8 mouse cellular contexts compared by ENCODE assay signal in genomic region chr4:46642924-46643675, GRCm38 (mm10). TPM values are rescaled to one million over a fixed set of nuclear protein-coding genes. Genes with fewer than 3 reads are reported as not detected.
DNase-seq lines count a peak whose midpoint lies in the region; ATAC-seq and TF ChIP-seq lines count a peak whose summit lies in the region.

No protein-coding gene starts in this region.

- TF ChIP-seq CTCF in gastrocnemius, adult 2 months (IDR thresholded peaks at IDR 0.05): no peak
- TF ChIP-seq CTCF in cerebellum, adult 2 months (IDR thresholded peaks at IDR 0.05; ENCODE audit: borderline replicate concordance, insufficient read depth, low read depth, low read length): no peak

- no peak for DNase-seq in gastrocnemius, adult 2 months
- DNase-seq in gastrocnemius, postnatal 4 days (ENCODE audit: low spot score in 2 of 2): no peak
- peak; percentile 55 for DNase-seq in kidney, postnatal 14 days
- no peak for DNase-seq in ovary, postnatal 10 days (ENCODE audit: low spot score)
- DNase-seq in layer of hippocampus, postnatal 14 days (ENCODE audit: low spot score in 2 of 2): no peak
- DNase-seq in cerebellum, adult 2 months: no peak

- peak overlapping the region; percentile 85 for H3K27ac ChIP-seq in gastrocnemius, adult 2 months
- H3K27ac ChIP-seq in cerebellum, adult 2 months (ENCODE audit: insufficient read depth, low read length): no peak overlapping the region

- H3K4me1 ChIP-seq in cerebellum, adult 2 months (ENCODE audit: control insufficient read depth, insufficient read depth, low read length): no peaks in the 10 kb centered on the region

- 82% methylated on average over 8 of the region's 8 CpGs for whole genome bisulfite sequencing in cerebellum, adult 2 months

- ATAC-seq in granulocyte monocyte progenitor cell, adult 5-6 weeks (replicated peaks; ENCODE audit: poor library complexity, severe bottlenecking): peak; percentile 99
- peak; percentile 99 for ATAC-seq in megakaryocyte progenitor cell, adult 5-6 weeks (replicated peaks; ENCODE audit: poor library complexity)

- H3K4me3 ChIP-seq in gastrocnemius, adult 2 months: no peak overlapping the region
- H3K4me3 ChIP-seq in cerebellum, adult 2 months (replicated peaks; ENCODE audit: insufficient read depth, low read depth, low read length): no peak overlapping the region

- intact Hi-C loops in gastrocnemius, adult 2 months (cut with DNase I): no loop called here

- no peak for TF ChIP-seq POLR2A in cerebellum, adult 2 months (IDR thresholded peaks at IDR 0.05; ENCODE audit: borderline replicate concordance, insufficient read depth, low read length)

- H3K27me3 ChIP-seq in cerebellum, adult 2 months (ENCODE audit: control insufficient read depth, insufficient read depth, low read length): no peaks in the 10 kb centered on the region

RNA-seq across cellular contexts. Expression of gene Tbc1d2, which starts 6.9 kb away (rescaled TPM):
- under 1 TPM; 0.39 to 0.59 TPM for total RNA-seq in gastrocnemius, adult 2 months (2021)
- total RNA-seq in gastrocnemius, postnatal 4 days (2021): 1 to 10 TPM; 1.6 to 1.8 TPM
- 5.4 and 8.7 TPM in 2 replicates for total RNA-seq in granulocyte monocyte progenitor cell, adult 5-6 weeks (2014; fragmentation: Nextera tagmentation)
- 4.4 and 6.8 TPM in 2 replicates for total RNA-seq in granulocyte monocyte progenitor cell, adult 5-6 weeks (2017)
- 5.8 and 6.1 TPM in 2 replicates for total RNA-seq in megakaryocyte progenitor cell, adult 5-6 weeks (2015)
- total RNA-seq in megakaryocyte progenitor cell, adult 5-6 weeks (2017): 6.3 and 8.2 TPM in 2 replicates
- 1 to 10 TPM; 2.8 to 4.1 TPM for total RNA-seq in layer of hippocampus, postnatal 14 days (2021)
- 3.0 and 3.2 TPM in 2 replicates for polyA plus RNA-seq in cerebellum, adult 2 months (2012; rRNA removed)

RNA-seq across cellular contexts. Expression of gene Coro2a, which starts 41.1 kb away (rescaled TPM):
- total RNA-seq in gastrocnemius, adult 2 months (2021): under 1 TPM; 0.10 to 0.39 TPM
- under 1 TPM; 0.80 to 0.81 TPM for total RNA-seq in gastrocnemius, postnatal 4 days (2021)
- 73.0 and 78.4 TPM in 2 replicates for total RNA-seq in granulocyte monocyte progenitor cell, adult 5-6 weeks (2014; fragmentation: Nextera tagmentation)
- total RNA-seq in granulocyte monocyte progenitor cell, adult 5-6 weeks (2017): 22.0 and 28.4 TPM in 2 replicates
- total RNA-seq in megakaryocyte progenitor cell, adult 5-6 weeks (2015): 42.3 and 51.4 TPM in 2 replicates
- 24.4 and 25.7 TPM in 2 replicates for total RNA-seq in megakaryocyte progenitor cell, adult 5-6 weeks (2017)
- 10 to 100 TPM; 27.9 to 30.5 TPM for total RNA-seq in layer of hippocampus, postnatal 14 days (2021)
- 26.6 and 28.8 TPM in 2 replicates for polyA plus RNA-seq in cerebellum, adult 2 months (2012; rRNA removed)

Comparison
In these comparisons a context has a peak if more than half of its experiments do, and no peak if none do; other contexts are left out.
1. RNA of gene Coro2a, which starts 41.1 kb away (total RNA-seq): 22.0 to 78.4 TPM in granulocyte monocyte progenitor cell, adult 5-6 weeks, 24.4 to 51.4 TPM in megakaryocyte progenitor cell, adult 5-6 weeks and 27.9 to 30.5 TPM in layer of hippocampus, postnatal 14 days; 0.80 to 0.81 TPM in gastrocnemius, postnatal 4 days and 0.10 to 0.39 TPM in gastrocnemius, adult 2 months; every median in the first group is over 10 times any median in the second.